Mouse (Mus musculus) regulatory T cell (primary cell): ENCODE results near the gene Gtf2f2.
"Not testable (repeated sequence)": the region's sequence is repeated elsewhere in the genome, so short reads cannot be mapped to it uniquely, and the experiment has no call there.

Experiments used
- in situ Hi-C: fragments of 300-600 bp; cut with MboI, MseI; formaldehyde crosslinking; loops from one replicate; pipeline ENCODE4 v1.15.1; 2025; ENCODE audit warnings: high pct_unique_total_duplicates

Gene Gtf2f2

DNA sequence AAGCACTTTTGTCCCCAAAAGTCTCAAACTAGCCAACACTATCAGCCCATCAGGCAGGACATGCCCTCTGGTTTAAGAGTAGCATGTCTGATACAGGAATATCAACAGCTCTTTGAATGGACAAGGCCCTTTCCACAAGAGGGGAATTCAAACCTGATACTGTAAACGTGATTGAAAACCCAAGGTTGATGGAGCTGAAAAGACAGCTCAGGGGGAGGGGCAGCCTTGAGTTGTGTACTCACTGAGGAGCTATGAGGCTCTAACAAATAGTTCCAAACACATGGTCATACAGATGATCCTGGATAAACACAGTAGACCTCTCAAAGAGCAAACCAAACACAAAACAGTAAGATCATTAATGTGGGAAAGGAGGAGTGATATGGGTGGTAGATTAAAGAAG, 12.6 kb downstream of the Gtf2f2 start:
- in situ Hi-C loops, result no loop called here

DNA sequence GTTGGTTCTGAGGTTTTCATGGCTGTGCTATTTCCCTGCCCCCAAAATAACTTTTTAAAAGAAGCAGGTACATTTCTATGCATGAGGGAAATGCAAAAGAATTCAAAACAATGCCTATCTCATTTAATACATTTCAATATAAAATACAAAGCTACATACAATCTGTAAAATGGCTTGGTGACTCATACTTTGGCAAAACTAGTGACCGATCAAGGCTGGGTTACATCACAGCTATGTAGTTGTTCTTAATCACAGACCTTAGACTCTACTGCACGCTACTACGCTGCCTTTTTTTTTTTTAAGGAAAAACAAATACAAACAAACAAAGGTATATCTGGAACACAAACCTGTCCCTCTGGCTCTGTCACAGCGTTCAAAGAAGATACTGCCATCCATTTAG, 18.3 kb downstream of the Gtf2f2 start:
- in situ Hi-C loops, result no loop called here

GRCm38 (mm10) chr14:75990936-75991335, 19.7 kb downstream of the Gtf2f2 start:
- in situ Hi-C loops, result no loop called here

DNA sequence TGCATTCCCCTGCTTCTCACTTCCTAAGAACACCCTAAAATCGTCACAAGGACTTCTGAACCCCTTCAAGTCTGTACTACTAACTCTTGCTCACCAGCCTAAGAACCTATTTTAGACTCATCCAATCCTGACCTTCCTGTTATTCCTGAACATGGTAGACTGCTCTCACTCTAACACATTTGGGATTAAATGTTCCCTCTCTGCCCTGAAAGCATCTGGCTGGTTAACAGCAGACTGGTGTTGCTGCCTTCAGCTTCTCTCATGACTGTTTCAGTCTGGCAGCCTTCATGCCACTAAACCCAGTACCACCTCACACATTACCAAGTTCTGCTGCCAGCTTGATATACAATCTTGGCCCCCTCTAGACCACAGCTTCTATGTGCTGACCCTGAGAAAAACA, 21.5 kb downstream of the Gtf2f2 start:
- in situ Hi-C loops, result no loop called here

- in situ Hi-C loops, result no loop called here
Observed at GRCm38 (mm10) chr14:75986878-75987483, 23.7 kb downstream of the Gtf2f2 start.

GRCm38 (mm10) chr14:75985112-75985511, 25.6 kb downstream of the Gtf2f2 start:
- in situ Hi-C loops, result no loop called here

DNA sequence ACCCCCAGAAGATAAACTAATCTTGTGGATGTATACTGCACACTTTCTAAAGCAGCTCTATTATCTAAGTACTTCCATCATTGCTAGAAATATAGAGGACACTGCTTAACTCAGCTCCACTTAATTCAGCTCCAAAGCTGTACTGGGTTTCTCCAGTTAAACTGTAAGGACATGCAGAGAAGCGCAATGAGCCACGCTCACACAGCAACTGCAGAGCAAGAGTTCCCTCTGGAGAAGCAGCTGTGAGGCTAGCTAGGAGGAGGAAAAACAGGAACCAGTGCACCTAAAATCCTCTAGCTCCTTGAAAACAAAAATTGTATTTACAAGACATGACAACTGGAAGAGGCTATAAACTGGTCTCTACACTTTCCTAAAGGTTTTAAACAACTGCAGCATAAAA, 26.8 kb downstream of the Gtf2f2 start:
- in situ Hi-C loops, result no loop called here

- in situ Hi-C loops, result no loop called here
Observed at GRCm38 (mm10) chr14:75981231-75981630, 29.4 kb downstream of the Gtf2f2 start.

GRCm38 (mm10) chr14:75976107-75976506, 34.6 kb downstream of the Gtf2f2 start:
- in situ Hi-C loops, result no loop called here

- in situ Hi-C loops, result no loop called here
Observed at GRCm38 (mm10) chr14:75967291-75967690, 43.4 kb downstream of the Gtf2f2 start.

DNA sequence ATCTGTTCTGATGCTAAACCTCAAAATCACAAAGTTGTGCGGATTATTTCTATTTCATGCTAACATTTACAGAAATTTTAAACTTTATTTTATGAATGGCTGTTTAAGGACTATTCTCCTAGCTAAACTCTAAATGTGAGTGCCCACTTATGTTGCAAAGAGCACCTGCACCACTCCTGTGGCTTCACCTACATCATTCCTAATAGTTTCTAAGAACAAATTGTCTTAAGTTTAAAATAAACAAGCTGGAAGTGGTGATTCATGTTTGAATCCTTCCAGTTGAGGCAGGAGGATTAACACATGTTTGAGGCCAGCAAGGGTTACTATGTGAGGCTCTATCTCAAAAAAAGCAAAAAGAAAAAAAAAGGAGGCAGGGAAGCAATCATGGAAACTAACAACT, 46.2 kb downstream of the Gtf2f2 start:
- in situ Hi-C loops, result no loop called here

- in situ Hi-C loops, result no loop called here
Observed at GRCm38 (mm10) chr14:75964000-75964399, 46.7 kb downstream of the Gtf2f2 start.

DNA sequence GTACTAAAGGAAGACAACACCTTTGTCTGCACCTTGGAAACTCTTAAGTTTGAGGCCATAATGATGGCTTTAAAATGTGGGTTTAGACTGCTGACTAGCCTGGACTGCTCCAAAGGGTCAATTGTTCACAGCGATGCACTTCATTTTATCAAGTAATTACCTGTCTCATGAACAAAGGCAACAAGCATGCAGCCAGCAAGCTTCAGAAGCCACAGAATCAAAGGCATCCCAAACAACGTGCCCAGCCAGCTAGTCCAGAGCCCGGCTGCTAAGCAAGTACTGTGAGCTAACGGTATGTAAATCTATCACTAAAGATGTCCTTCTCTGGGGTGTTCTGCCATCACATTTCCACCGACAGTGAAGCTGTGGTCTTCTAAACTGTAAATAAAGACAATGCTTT, 47.5 kb downstream of the Gtf2f2 start:
- in situ Hi-C loops, result no loop called here

- in situ Hi-C loops, result no loop called here
Observed at GRCm38 (mm10) chr14:75962250-75962649, 48.4 kb downstream of the Gtf2f2 start.

DNA sequence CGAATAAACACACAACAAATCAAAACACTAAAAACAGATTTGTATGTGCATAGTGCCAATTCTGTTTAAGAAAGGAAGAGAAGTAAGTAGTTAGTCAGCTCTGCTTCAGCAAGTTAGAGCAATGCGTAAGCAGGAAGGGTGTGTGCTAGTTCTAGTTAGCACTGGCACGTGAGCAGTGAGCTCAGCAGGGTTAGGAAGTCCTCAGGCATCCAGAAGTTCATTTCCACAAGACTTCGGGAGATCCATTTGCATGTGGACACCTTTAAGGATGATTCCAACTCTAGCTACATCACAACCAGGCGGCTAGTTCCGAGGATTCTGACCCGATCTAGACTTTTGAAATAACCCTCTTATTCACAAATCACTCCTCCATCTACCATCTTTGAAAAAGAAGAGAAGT, 55.9 kb downstream of the Gtf2f2 start, which contains the start of gene Kctd4:
Kctd4 (plus strand) TSS at position 244 of the 400 bp plus-strand sequence.
- in situ Hi-C loops, result loop anchor here (10.0 kb wide), 1 partner anchor 850 kb away; no protein-coding TSS in a partner anchor

DNA sequence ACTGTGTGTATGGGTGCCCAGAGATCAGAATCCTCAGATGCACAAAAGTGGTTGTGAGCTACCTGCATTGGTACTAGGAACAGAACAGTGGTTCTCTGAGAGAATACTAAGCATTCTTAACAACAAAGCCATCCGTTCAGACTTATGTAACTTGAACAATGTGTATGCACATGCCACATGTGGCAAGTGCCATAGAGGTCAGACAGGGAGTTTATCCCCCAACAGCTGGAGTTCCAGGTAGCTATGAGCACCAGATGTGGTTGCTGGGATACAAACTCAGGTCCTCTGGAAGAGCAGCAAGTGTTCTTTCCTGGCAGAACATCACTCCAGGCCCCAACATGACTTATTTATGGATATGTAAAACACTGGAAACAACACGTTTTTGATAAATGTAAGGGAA, 57.7 kb downstream of the Gtf2f2 start:
- in situ Hi-C loops, result loop anchor here (10.0 kb wide), 1 partner anchor 848 kb away; no protein-coding TSS in a partner anchor

GRCm38 (mm10) chr14:75947674-75948073, 63.0 kb downstream of the Gtf2f2 start:
- in situ Hi-C loops, result no loop called here

GRCm38 (mm10) chr14:75942365-75942764, 68.3 kb downstream of the Gtf2f2 start:
- in situ Hi-C loops, result no loop called here

DNA sequence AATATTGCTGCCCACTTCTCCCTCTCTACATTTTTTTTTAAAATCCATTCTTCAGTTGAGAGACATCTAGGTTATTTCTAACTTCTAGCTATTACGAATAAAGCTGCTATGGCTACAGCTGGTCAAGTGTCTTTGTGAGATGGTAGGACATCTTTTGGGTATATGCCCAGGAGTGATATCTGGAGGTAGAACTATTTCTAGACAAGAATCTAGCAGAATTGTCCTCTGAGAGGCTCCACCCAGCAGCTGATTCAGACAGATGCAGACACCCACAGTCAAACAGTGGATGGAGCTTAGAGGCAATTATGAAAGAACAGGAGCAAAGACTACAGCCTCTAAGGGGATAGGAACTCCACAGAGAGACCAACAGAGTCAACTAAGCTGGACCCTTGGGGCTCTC, 69.2 kb downstream of the Gtf2f2 start:
- in situ Hi-C loops, result no loop called here

DNA sequence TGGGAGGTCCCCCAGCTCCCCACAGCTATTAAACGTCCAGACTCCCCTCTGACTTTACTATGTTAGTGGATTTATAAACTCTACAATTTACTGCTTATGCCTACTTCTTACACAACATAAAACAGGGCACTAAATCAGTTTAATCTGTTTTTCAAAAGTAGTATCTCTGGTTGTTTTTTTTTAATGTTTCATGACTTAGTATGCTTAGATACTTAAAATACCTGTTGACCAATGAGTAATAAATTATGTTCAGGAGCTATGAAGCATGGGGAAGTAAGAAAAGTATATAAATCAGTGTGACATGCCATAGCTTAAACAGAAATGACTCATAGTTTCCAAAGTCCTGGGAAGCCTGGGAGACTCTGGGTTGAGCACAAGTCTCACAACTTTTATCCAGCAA, 73.0 kb downstream of the Gtf2f2 start:
- in situ Hi-C loops, result no loop called here

DNA sequence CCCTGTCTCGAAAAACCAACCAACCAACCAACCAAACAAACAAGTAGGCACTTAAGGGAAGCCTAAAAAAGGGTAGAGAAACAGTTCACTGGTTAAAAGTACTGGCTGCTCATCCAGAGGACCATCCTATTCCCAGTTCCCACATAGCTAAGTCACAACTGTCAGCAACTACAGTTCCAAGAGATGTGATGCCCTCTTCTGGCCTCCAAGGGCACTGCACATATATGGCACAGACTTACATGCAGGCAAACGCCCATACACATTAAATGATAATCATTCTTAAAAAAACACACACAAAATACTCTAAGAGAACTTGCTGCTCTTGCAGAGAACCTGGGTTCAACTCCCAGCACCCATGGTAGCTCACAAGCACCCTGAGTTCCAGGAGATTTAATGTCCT, 76.3 kb downstream of the Gtf2f2 start:
- in situ Hi-C loops, result no loop called here

DNA sequence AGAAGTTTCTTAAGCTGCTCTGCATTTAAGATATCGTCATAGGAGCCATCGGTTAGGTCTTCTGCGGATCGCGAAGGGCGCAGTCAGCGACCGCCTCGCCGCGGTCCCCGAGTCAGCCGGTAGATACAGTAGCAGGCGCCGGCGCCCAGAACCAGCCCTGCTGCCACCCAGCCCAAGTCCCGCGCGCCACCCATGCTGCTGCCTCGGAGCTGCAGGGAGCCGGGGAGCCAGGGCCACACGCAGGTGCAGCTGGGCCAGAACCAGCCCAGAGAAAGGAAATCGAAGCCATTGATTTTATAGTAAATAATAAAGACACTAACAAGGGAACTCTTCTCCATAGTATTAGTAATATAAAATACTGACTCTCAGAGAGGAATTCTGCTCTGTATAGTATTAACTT, 79.4 kb downstream of the Gtf2f2 start:
- in situ Hi-C loops, result no loop called here

GRCm38 (mm10) chr14:75929713-75930112, 81.0 kb downstream of the Gtf2f2 start:
- in situ Hi-C loops, result not testable (repeated sequence)
